ENCODE assay signal across 10 mouse cellular contexts in genomic region chr10:61517296-61518071, GRCm38 (mm10). TPM values are rescaled to one million over a fixed set of nuclear protein-coding genes. Genes with fewer than 3 reads are reported as not detected.
A peak's percentile ranks its signal among the peaks of the same experiment; 100 is the strongest.
DNase-seq lines count a peak whose midpoint lies in the region; ATAC-seq and TF ChIP-seq lines count a peak whose summit lies in the region.
"Had no signal": no experiment of that assay in that cellular context is flagged by ENCODE, and none has a peak within 500 bp of the region (broad histone marks: within the 10 kb centered on the region; RNA-seq: fewer than 3 reads in every experiment).

No protein-coding gene starts in this region.

- H3K9ac ChIP-seq in liver, embryonic 12.5 days, result no peak overlapping the region
- H3K9ac ChIP-seq in heart, postnatal 0 days (replicated peaks; ENCODE audit: low read depth, low read length), result no peak overlapping the region
- H3K9ac ChIP-seq: embryonic facial prominence, embryonic 12.5 days had no signal

- WGBS in liver, embryonic 12.5 days (ENCODE audit: insufficient replicate concordance), result 45% methylated on average over 12 of the region's 12 CpGs
- 17% methylated on average over 12 of the region's 12 CpGs for WGBS in heart, postnatal 0 days

- TF ChIP-seq EP300 in heart, postnatal 0 days (IDR thresholded peaks at IDR 0.05; ENCODE audit: low read depth), result no peak

- peaks cover 11% of the 10 kb centered on the region for H3K36me3 ChIP-seq in liver, embryonic 12.5 days
- H3K36me3 ChIP-seq in heart, postnatal 0 days (replicated peaks; ENCODE audit: control insufficient read depth, insufficient read depth, low read length), result no peaks in the 10 kb centered on the region
- H3K36me3 ChIP-seq: embryonic facial prominence, embryonic 12.5 days had no signal

- peaks cover 8% of the 10 kb centered on the region for H3K9me3 ChIP-seq in liver, embryonic 12.5 days (replicated peaks)
- H3K9me3 ChIP-seq in heart, postnatal 0 days (replicated peaks; ENCODE audit: control insufficient read depth, low read length), result no peaks in the 10 kb centered on the region

- H3K4me3 ChIP-seq in liver, embryonic 12.5 days, result no peak overlapping the region
- no peak overlapping the region for H3K4me3 ChIP-seq in heart, postnatal 0 days (ENCODE audit: low read depth, low read length)
- H3K4me3 ChIP-seq: embryonic facial prominence, embryonic 12.5 days had no signal

- H3K4me2 ChIP-seq in liver, embryonic 12.5 days, result 0 out of 2 replicates have a peak overlapping the region, but pooled peaks have one; percentile 10
- H3K4me2 ChIP-seq in heart, postnatal 0 days (ENCODE audit: low read depth, low read length), result no peak overlapping the region
- H3K4me2 ChIP-seq: embryonic facial prominence, embryonic 12.5 days had no signal

- ATAC-seq in liver, embryonic 12.5 days, result no peak
- ATAC-seq in heart, postnatal 0 days (ENCODE audit: insufficient read depth, low read depth), result peak; percentile 27; the same call in 1 of the 2 replicates

- no peaks in the 10 kb centered on the region for H3K27me3 ChIP-seq in liver, embryonic 12.5 days (replicated peaks)
- no peaks in the 10 kb centered on the region for H3K27me3 ChIP-seq in heart, postnatal 0 days (ENCODE audit: control insufficient read depth, insufficient read depth, low read length)
- H3K27me3 ChIP-seq: embryonic facial prominence, embryonic 12.5 days had no signal

- TF ChIP-seq CTCF in heart, postnatal 0 days (IDR thresholded peaks at IDR 0.05; ENCODE audit: low read depth), result no peak

- peaks cover 36% of the 10 kb centered on the region for H3K4me1 ChIP-seq in liver, embryonic 12.5 days
- H3K4me1 ChIP-seq in heart, postnatal 0 days (ENCODE audit: control insufficient read depth, insufficient read depth), result peaks cover 10% of the 10 kb centered on the region; the same call in 1 of the 2 replicates

- peak overlapping the region; percentile 23; the same call in 1 of the 2 replicates for H3K27ac ChIP-seq in liver, embryonic 12.5 days
- no peak overlapping the region for H3K27ac ChIP-seq in heart, postnatal 0 days (ENCODE audit: low read depth)
- H3K27ac ChIP-seq: embryonic facial prominence, embryonic 12.5 days had no signal

- DNase-seq in adrenal gland, postnatal 14 days, result peak; percentile 59
- no peak for DNase-seq in adrenal gland, postnatal 4 days (ENCODE audit: low spot score in 2 of 2)
- DNase-seq in liver, result no peak
- DNase-seq in cerebellum, postnatal 25 days, result peak; percentile 26 to 64
- DNase-seq in heart, postnatal 0 days (ENCODE audit: low spot score), result peak; percentile 36
- DNase-seq in left cerebral cortex, adult 18-20 months (ENCODE audit: low spot score in 2 of 2), result no peak
- DNase-seq in thymus, postnatal 0 days (ENCODE audit: low spot score), result no peak
- DNase-seq: kidney, adult 18-20 months had no signal

RNA-seq across cellular contexts. Expression of gene Lrrc20, which starts 41.9 kb away (rescaled TPM):
- total RNA-seq in adrenal gland, postnatal 14 days (2021), result 11.7 and 15.5 TPM in 2 replicates
- 10 to 100 TPM; 12.2 to 13.8 TPM for total RNA-seq in adrenal gland, postnatal 4 days (2021)
- 9.1 and 10.2 TPM in 2 replicates for polyA plus RNA-seq in liver, embryonic 12.5 days (2016; fragmentation: Nextera tagmentation; extraction: Ambion mirVana)
- 13.9 and 15.2 TPM in 2 replicates for total RNA-seq in heart, postnatal 0 days (2014; rRNA removed; ENCODE audit: low replicate concordance)
- polyA plus RNA-seq in heart, postnatal 0 days (2015; fragmentation: Nextera tagmentation; extraction: Ambion mirVana), result 12.9 and 13.9 TPM in 2 replicates
- total RNA-seq in left cerebral cortex, adult 18-20 months (2021), result 10 to 100 TPM; 18.7 to 21.7 TPM
- 3.5 and 4.5 TPM in 2 replicates for polyA plus RNA-seq in thymus, postnatal 0 days (2015; fragmentation: Nextera tagmentation; extraction: Ambion mirVana)

Comparison
In these comparisons a context has a peak if more than half of its experiments do, and no peak if none do; other contexts are left out.
1. DNase-seq: peak in adrenal gland, postnatal 14 days (single experiment), cerebellum, postnatal 25 days (2 of 2) and heart, postnatal 0 days (single experiment); none in adrenal gland, postnatal 4 days (0 of 2), liver (single experiment), left cerebral cortex, adult 18-20 months (0 of 2) and thymus, postnatal 0 days (single experiment).